Mouse (Mus musculus): ENCODE results near the gene Nhsl1. TPM values are rescaled to one million over a fixed set of nuclear protein-coding genes. Genes with fewer than 3 reads are reported as not detected.

The Nhsl1 gene
- polyA plus RNA-seq, 1 experiment from 2014 or later = 0.78 TPM

DNA sequence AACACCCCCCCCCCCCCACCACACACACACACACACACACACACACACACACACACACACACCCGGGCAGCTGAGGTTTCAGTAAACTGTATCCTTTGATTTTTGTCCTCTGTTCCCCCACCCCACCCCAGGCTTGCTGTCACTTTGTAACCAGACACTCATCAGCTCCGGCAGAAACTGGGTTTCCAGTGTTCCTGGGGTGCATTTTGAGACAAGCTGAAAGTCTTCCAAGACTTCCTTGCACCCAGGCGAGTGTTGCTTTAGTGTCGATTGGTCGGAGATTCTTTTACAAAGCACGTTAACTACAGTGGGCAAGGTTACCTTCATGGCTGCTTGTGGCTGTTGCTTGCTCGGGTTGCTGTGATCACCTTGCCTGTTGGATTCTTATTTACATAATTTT is 99.4 kb downstream of the Nhsl1 start:
- no peaks in the 10 kb centered on the region for H3K36me3 ChIP-seq (ENCODE audit: control insufficient read depth, insufficient read depth)
- H3K27ac ChIP-seq (ENCODE audit: low read length) = no peak overlapping the region
- no peak for ATAC-seq (ENCODE audit: low read depth)
- WGBS (ENCODE audit: insufficient replicate concordance) = 42% methylated on average over 7 of the region's 7 CpGs
- no peaks in the 10 kb centered on the region for H3K4me1 ChIP-seq (ENCODE audit: control insufficient read depth, low read depth, low read length)
- H3K27me3 ChIP-seq (ENCODE audit: control insufficient read depth, insufficient read depth, low read depth, low read length) = no peaks in the 10 kb centered on the region
- H3K9me3 ChIP-seq (replicated peaks; ENCODE audit: control insufficient read depth, low read length) = no peaks in the 10 kb centered on the region
- no peak overlapping the region for H3K4me3 ChIP-seq (ENCODE audit: low read depth, low read length)
- no peak overlapping the region for H3K4me2 ChIP-seq (ENCODE audit: low read depth, low read length)
- no peak overlapping the region for H3K9ac ChIP-seq (ENCODE audit: low read depth, low read length)

DNA sequence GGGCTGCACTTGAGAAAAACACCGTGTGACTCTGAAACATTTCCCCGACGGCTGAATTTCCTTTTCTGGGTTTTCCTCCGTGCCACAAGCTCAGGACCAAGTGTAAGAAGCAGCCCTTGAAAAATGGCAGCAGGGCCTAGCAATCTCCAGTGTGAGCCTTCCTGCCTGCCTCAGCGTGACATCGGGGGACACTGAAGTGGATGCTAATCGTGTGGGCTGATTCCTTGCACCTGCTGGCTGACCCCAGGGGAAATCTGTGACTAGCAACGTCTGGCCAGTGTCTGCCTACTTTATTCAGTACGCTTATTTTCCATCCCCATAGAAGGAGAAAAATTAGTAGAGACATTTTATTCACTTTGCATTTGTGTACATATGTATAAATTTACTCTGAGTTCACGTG is 100.7 kb downstream of the Nhsl1 start:
- no peaks in the 10 kb centered on the region for H3K9me3 ChIP-seq (replicated peaks; ENCODE audit: control insufficient read depth, low read length)
- 65% methylated on average over 10 of the region's 10 CpGs for WGBS (ENCODE audit: insufficient replicate concordance)

GRCm38 (mm10) chr10:18420259-18421000 is 101.6 kb downstream of the Nhsl1 start:
- H3K9me3 ChIP-seq (replicated peaks; ENCODE audit: control insufficient read depth, low read length) = no peaks in the 10 kb centered on the region

More for the DNA sequence above, 100.7 kb downstream of the Nhsl1 start:
- Histone ChIP-seq H3K4me2 (ENCODE audit: low read depth, low read length) (no peak overlapping the region), H3K9ac (ENCODE audit: low read depth, low read length) (no peak overlapping the region), H3K4me1 (ENCODE audit: control insufficient read depth, low read depth, low read length) (no peaks in the 10 kb centered on the region), H3K4me3 (ENCODE audit: low read depth, low read length) (no peak overlapping the region), H3K36me3 (ENCODE audit: control insufficient read depth, insufficient read depth) (no peaks in the 10 kb centered on the region), H3K27ac (ENCODE audit: low read length) (no peak overlapping the region), H3K27me3 (ENCODE audit: control insufficient read depth, insufficient read depth, low read depth, low read length) (no peaks in the 10 kb centered on the region)
- no peak for ATAC-seq (ENCODE audit: low read depth)

DNA sequence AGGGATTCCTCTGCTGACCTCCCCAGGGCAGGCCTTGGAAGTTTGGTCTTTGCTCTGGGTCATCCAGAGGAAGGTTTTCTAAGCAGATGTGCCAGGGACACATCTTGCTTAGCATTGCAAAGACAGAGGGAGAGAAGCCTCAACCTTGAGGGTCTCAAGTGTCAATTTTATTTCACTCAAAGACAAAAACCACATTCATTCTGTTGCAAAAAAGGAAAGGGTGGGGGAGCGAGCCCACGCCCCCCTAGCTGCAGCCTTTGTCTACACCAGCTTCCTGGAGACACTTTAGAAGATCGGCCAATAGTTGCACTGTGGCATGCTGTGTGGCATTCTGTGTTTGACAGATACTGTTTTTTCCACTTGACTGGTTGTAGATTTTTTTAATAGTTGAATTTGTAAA is 104.2 kb downstream of the Nhsl1 start:
- Histone ChIP-seq H3K9ac (ENCODE audit: low read depth, low read length) (no peak overlapping the region), H3K9me3 (replicated peaks; ENCODE audit: control insufficient read depth, low read length) (no peaks in the 10 kb centered on the region), H3K27ac (ENCODE audit: low read length) (no peak overlapping the region), H3K27me3 (ENCODE audit: control insufficient read depth, insufficient read depth, low read depth, low read length) (no peaks in the 10 kb centered on the region), H3K36me3 (ENCODE audit: control insufficient read depth, insufficient read depth) (no peaks in the 10 kb centered on the region), H3K4me3 (ENCODE audit: low read depth, low read length) (no peak overlapping the region), H3K4me2 (ENCODE audit: low read depth, low read length) (no peak overlapping the region), H3K4me1 (ENCODE audit: control insufficient read depth, low read depth, low read length) (no peaks in the 10 kb centered on the region)
- WGBS (ENCODE audit: insufficient replicate concordance) = 17% methylated on average over 3 of the region's 3 CpGs
- no peak for ATAC-seq (ENCODE audit: low read depth)

More at GRCm38 (mm10) chr10:18420259-18421000, 101.6 kb downstream of the Nhsl1 start:
- H3K36me3 ChIP-seq (ENCODE audit: control insufficient read depth, insufficient read depth) = no peaks in the 10 kb centered on the region
- H3K4me3 ChIP-seq (ENCODE audit: low read depth, low read length) = no peak overlapping the region
- no peak overlapping the region for H3K9ac ChIP-seq (ENCODE audit: low read depth, low read length)
- 58% methylated on average over 6 of the region's 6 CpGs for WGBS (ENCODE audit: insufficient replicate concordance)
- H3K4me2 ChIP-seq (ENCODE audit: low read depth, low read length) = no peak overlapping the region
- H3K27ac ChIP-seq (ENCODE audit: low read length) = no peak overlapping the region
- H3K4me1 ChIP-seq (ENCODE audit: control insufficient read depth, low read depth, low read length) = no peaks in the 10 kb centered on the region
- H3K27me3 ChIP-seq (ENCODE audit: control insufficient read depth, insufficient read depth, low read depth, low read length) = no peaks in the 10 kb centered on the region
- no peak for ATAC-seq (ENCODE audit: low read depth)

DNA sequence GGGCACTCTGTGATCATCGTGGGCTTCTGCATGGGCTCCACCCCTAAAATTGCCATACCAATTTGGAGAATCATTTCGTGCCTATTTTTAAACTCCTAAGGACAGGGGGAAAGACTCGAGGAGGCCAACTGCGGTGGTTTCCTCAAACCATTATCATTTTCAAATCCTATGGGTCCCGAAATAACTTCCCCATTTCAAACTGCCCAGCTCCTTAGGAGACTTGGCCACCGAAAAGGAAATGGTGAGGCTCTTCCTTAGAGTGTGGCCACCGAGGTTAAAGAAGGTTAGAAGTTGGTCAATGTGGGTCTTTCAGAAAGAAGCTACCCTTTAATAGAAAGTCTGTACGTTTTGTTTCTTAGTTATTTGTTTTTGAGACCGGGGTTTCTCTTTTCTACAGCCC is 104.8 kb downstream of the Nhsl1 start:
- H3K9me3 ChIP-seq (replicated peaks; ENCODE audit: control insufficient read depth, low read length) = no peaks in the 10 kb centered on the region
- H3K27me3 ChIP-seq (ENCODE audit: control insufficient read depth, insufficient read depth, low read depth, low read length) = no peaks in the 10 kb centered on the region
- no peak overlapping the region for H3K4me2 ChIP-seq (ENCODE audit: low read depth, low read length)
- H3K27ac ChIP-seq (ENCODE audit: low read length) = no peak overlapping the region
- H3K36me3 ChIP-seq (ENCODE audit: control insufficient read depth, insufficient read depth) = no peaks in the 10 kb centered on the region
- ATAC-seq (ENCODE audit: low read depth) = no peak
- H3K9ac ChIP-seq (ENCODE audit: low read depth, low read length) = no peak overlapping the region
- WGBS (ENCODE audit: insufficient replicate concordance) = 17% methylated on average over 9 of the region's 9 CpGs
- no peak overlapping the region for H3K4me3 ChIP-seq (ENCODE audit: low read depth, low read length)
- H3K4me1 ChIP-seq (ENCODE audit: control insufficient read depth, low read depth, low read length) = no peaks in the 10 kb centered on the region

DNA sequence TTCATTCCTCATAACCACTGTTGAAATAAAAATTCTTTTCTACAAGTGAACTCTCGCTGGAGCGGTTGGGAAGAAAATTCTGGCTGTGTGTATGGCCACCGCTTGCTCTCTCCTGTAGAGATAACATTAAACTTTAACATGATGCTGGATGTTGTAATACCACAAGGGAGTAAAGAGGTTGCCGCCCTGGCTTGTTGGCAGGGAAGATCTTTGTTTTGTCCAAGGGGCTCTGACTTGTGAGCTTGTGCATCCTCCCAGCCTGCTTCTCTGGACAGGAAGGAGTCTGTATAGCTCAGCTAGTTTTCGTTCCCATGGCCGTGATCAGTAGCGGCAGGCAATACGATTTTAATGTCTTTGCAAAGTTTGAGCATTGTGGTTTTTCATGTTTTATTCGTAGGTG is 109.1 kb downstream of the Nhsl1 start:
- Histone ChIP-seq H3K36me3 (ENCODE audit: control insufficient read depth, insufficient read depth) (no peaks in the 10 kb centered on the region), H3K9me3 (replicated peaks; ENCODE audit: control insufficient read depth, low read length) (no peaks in the 10 kb centered on the region), H3K4me1 (ENCODE audit: control insufficient read depth, low read depth, low read length) (no peaks in the 10 kb centered on the region), H3K27ac (ENCODE audit: low read length) (no peak overlapping the region), H3K27me3 (ENCODE audit: control insufficient read depth, insufficient read depth, low read depth, low read length) (no peaks in the 10 kb centered on the region), H3K9ac (ENCODE audit: low read depth, low read length) (no peak overlapping the region), H3K4me3 (ENCODE audit: low read depth, low read length) (no peak overlapping the region), H3K4me2 (ENCODE audit: low read depth, low read length) (no peak overlapping the region)
- 69% methylated on average over 9 of the region's 9 CpGs for WGBS (ENCODE audit: insufficient replicate concordance)
- no peak for ATAC-seq (ENCODE audit: low read depth)

DNA sequence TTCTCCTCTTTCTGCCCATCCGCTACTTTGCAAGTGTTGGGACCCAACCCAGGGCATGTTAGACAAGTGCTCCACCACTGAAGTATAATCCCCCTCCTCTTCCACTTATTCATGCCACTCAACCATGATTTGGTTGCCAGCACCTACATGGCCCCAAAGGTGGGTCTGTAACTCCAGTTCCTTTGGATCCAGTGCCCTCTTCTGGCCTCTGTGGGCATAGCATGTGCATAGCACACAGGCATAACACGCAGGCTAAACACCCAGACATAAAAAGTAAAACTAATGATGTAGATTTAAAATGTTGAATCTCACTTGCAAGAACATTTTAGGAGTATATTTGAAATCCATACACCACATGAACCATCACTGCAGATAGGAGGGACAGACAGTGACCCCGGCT is 110.7 kb downstream of the Nhsl1 start:
- Histone ChIP-seq H3K27me3 (ENCODE audit: control insufficient read depth, insufficient read depth, low read depth, low read length) (no peaks in the 10 kb centered on the region), H3K27ac (ENCODE audit: low read length) (no peak overlapping the region), H3K4me3 (ENCODE audit: low read depth, low read length) (no peak overlapping the region), H3K4me1 (ENCODE audit: control insufficient read depth, low read depth, low read length) (no peaks in the 10 kb centered on the region), H3K4me2 (ENCODE audit: low read depth, low read length) (no peak overlapping the region), H3K9ac (ENCODE audit: low read depth, low read length) (no peak overlapping the region), H3K9me3 (replicated peaks; ENCODE audit: control insufficient read depth, low read length) (no peaks in the 10 kb centered on the region), H3K36me3 (ENCODE audit: control insufficient read depth, insufficient read depth) (no peaks in the 10 kb centered on the region)
- ATAC-seq (ENCODE audit: low read depth) = no peak
- WGBS (ENCODE audit: insufficient replicate concordance) = 75% methylated on average over 3 of the region's 3 CpGs

DNA sequence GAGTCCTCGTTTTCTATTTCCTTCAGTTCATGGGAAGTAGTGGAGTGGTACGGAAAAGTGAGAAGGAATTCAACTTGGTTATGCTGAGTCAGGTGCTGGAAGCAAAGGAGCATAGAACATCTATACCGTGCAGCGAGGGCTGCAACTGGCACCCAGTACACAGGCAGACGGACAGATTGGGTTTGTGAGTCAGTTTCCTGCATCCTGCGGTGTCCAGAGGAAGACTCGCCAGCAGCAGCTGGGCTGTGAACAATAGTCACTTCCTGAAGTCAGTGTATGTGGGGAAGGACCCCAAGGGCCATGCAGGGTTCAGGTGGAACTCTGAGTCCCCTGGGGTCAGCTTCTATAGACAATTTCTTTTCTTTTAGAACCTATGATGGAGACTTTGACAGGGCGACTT is 111.4 kb downstream of the Nhsl1 start:
- peak; percentile 56; the same call in 1 of the 2 replicates for ATAC-seq (ENCODE audit: low read depth)
- Histone ChIP-seq H3K27me3 (ENCODE audit: control insufficient read depth, insufficient read depth, low read depth, low read length) (no peaks in the 10 kb centered on the region), H3K4me2 (ENCODE audit: low read depth, low read length) (no peak overlapping the region), H3K36me3 (ENCODE audit: control insufficient read depth, insufficient read depth) (no peaks in the 10 kb centered on the region), H3K9me3 (replicated peaks; ENCODE audit: control insufficient read depth, low read length) (no peaks in the 10 kb centered on the region), H3K9ac (ENCODE audit: low read depth, low read length) (no peak overlapping the region), H3K27ac (ENCODE audit: low read length) (no peak overlapping the region), H3K4me3 (ENCODE audit: low read depth, low read length) (no peak overlapping the region), H3K4me1 (ENCODE audit: control insufficient read depth, low read depth, low read length) (no peaks in the 10 kb centered on the region)
- 23% methylated on average over 8 of the region's 8 CpGs for WGBS (ENCODE audit: insufficient replicate concordance)

DNA sequence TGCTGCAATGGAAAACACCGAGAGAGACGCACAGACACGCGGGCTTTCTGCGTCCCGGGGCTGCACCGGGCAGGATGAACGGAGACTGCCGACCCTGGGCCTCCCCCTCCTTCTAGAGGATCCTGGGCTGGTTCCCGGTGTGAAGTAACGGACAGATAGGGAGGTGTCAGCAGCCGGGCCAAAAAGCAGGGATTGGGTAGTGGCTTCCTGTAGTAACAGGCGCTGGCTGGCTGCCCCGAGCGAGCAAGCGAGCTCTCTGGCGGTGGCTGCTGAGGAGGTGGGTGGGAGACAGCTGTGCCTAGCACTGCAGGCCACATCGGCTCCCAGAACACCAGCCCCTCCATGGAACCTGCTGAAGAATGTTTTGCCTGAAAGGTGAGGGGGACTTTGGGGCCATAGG is 112.2 kb downstream of the Nhsl1 start:
- WGBS (ENCODE audit: insufficient replicate concordance) = under 1% methylated on average over 18 of the region's 18 CpGs
- no peaks in the 10 kb centered on the region for H3K4me1 ChIP-seq (ENCODE audit: control insufficient read depth, low read depth, low read length)
- no peaks in the 10 kb centered on the region for H3K36me3 ChIP-seq (ENCODE audit: control insufficient read depth, insufficient read depth)
- peak overlapping the region; percentile 52 for H3K4me2 ChIP-seq (ENCODE audit: low read depth, low read length)
- H3K9me3 ChIP-seq (replicated peaks; ENCODE audit: control insufficient read depth, low read length) = no peaks in the 10 kb centered on the region
- H3K9ac ChIP-seq (ENCODE audit: low read depth, low read length) = peak overlapping the region; percentile 27; the same call in 1 of the 2 replicates
- H3K27ac ChIP-seq (ENCODE audit: low read length) = no peak overlapping the region
- peak; percentile 72 for ATAC-seq (ENCODE audit: low read depth)
- H3K27me3 ChIP-seq (ENCODE audit: control insufficient read depth, insufficient read depth, low read depth, low read length) = no peaks in the 10 kb centered on the region
- peak overlapping the region; percentile 47 for H3K4me3 ChIP-seq (ENCODE audit: low read depth, low read length)

Data from liver, embryonic 16.5 days (tissue).